Mouse (Mus musculus) myocyte (in vitro differentiated cells): ENCODE measurements around the gene Inpp4b.

Experiments used
- CEBPB ChIP-seq: IDR thresholded peaks from 2 replicates; pipeline ENCODE4 v1.6.1; 2011; ENCODE audit warnings: mild to moderate bottlenecking, moderate library complexity; ENCODE audit not compliant: poor library complexity, insufficient read depth, severe bottlenecking
- E2F4 ChIP-seq: IDR thresholded peaks from one replicate; pipeline ENCODE4 v1.6.1; 2011; ENCODE audit warnings: mild to moderate bottlenecking, control low read depth, moderate library complexity; ENCODE audit not compliant: insufficient read depth
- POLR2A ChIP-seq: IDR thresholded peaks from one replicate; pipeline ENCODE4 v1.6.1; 2011; ENCODE audit warnings: low read depth, mild to moderate bottlenecking, control low read depth, moderate library complexity; ENCODE audit not compliant: insufficient read length
- USF1 ChIP-seq: IDR thresholded peaks from one replicate; pipeline ENCODE4 v1.6.1; 2011; ENCODE audit warnings: low read depth, mild to moderate bottlenecking, control low read depth, moderate library complexity

DNA sequence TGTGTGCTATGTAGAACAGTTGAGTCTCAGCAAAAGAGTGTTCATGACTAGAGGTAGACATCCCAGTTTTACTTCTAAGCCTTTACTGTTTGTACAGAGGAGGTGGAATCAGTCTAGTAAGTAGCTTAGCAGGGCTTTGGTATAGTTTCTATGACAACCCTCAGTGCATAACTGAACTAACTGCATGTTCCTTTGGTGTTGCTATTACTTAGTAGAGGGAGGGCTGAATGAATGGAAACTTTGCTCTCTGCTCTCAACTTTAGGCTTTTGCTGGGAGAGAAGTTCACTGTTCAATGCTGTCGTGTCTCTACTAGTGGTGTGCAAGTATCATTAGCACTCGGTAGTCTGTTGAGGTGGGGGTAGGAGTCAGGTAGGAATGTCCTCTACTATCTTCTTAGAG lies 393.3 kb downstream of the Inpp4b start:
- no peak for TF ChIP-seq USF1
- no peak for TF ChIP-seq E2F4
- TF ChIP-seq CEBPB = no peak
- TF ChIP-seq POLR2A = no peak
